Mouse (Mus musculus): ENCODE measurements around the gene Aqp6.

The Aqp6 gene

DNA sequence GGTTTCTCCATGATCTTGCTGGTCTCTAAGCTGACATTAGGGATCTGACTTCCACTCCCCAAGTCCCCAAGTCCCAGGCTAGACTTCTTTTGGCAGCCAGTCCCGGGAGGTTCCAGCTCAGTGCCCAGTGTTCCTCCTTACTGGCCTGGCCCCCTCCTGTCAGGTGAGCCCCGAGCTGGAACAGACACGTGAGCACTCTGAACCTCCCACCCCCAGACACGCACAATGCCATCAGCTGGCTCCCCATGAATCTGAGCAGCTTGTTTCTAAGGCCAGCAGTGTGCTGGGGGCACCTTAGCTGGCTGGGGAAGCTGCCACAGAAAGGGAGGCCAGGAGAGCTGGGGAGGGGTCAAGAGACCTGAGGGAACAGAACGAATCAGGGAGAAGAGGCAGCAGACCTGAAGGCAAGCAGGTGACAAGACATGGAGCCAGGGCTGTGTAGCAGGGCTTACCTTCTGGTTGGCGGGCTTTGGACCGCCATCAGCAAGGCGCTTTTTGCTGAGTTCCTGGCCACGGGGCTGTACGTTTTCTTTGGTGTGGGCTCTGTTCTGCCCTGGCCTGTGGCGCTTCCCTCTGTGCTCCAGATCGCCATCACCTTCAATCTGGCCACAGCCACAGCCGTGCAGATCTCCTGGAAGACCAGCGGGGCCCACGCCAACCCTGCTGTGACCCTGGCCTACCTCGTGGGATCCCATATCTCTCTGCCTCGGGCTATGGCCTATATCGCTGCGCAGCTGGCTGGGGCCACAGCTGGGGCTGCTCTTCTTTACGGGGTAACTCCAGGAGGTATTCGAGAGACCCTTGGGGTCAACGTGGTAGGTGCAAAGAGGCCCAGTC lies at the start of gene Aqp6:
Gene Aqp6, plus strand, starts transcription at position 415 of the 837 bp plus-strand sequence.
- no peak for DNase-seq

DNA sequence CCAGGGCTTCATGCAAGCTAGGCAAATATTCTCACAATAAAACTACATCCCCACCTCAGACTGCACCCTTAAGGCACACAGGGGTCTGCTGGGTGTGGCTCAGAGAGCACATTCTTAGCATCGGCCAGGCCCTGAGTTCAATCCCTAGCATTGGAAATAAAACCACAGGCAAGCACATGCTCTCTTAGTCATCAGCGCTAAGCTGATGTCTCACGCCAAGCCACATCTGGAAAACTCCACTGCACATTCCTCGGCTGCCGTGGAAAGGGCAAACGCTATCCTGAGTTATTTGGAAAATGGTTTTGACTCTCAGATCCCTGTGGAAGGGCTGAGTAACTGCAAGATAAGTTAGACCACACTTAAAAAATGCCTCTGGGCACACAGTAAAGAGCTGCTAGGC lies 47.4 kb upstream of the Aqp6 start:
- DNase-seq: no peak

DNA sequence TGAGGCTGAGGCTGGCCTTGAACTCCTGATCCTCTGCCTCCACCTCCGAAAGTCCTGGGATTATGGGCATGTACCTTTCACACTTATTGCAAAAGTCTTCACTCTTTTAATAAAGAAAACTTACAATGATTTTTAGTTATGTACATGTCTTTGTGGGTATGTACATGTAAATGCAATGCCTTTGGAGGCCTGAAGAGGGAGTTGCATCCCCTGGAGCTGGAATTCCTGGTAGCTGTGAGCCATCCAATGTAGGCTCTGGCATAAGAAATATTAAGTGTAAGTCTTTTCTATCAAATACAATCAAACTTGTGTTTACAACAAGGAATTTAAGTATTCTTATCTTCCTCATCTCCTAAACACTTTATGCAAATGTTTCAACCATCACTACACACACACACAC lies 42.3 kb upstream of the Aqp6 start:
- no peak for DNase-seq

DNA sequence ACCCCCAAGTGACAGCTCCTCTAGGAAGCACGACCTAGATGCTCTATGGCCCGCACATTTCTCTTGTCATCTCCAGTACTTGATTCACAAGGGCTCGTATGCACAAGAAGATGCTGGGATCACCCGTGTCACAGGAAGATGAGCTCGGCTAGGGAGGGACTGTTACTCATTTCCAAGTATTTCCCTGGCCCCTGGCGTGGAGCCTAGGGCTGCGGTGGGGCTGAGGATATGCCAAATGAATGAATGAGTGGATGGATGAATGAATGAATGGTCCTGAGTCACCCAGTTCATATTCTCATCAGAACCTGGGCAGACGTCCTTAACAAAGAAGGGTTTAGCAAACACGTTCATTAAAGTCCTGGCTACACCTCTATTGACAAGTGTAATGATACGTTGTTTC lies 41.0 kb upstream of the Aqp6 start:
- DNase-seq: no peak

DNA sequence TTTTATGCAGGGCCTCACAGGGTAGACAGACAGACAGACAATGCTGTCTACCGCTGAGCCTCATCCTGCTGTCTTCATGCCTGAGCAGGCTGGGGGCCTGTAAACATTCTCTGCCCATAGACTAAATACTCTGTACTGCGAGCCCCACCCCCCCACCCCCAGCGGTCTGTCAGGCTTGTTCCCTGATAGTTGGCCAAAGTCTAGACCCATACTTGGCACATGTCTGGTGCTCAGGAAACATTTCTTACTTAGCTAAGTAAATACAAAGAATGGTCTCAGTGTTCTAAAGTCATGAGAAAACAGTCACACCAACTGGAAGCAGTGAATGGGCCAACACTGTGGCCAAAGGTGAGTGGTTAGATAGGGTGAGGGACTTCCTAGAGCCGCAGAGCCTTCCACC lies 33.8 kb upstream of the Aqp6 start:
- peak; percentile 34 for DNase-seq

DNA sequence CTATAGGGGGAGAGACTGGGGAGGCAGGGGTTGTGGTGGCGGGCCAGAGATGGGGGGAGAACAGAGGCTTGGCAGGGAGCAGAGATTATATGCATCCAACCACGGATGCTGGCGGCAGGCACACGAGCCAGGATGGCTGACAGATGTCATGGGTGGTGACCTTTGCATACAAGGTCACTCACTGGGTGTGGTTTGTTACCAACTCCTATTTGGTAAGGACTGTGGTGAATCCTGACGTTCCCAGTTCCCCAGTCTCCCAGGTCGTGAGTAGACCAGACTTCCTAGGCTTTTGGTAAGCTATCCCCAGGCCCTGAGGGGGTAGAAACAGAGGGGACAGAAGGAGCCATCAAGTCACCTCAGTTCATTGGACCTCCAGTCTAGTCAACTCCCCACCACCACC lies 32.5 kb upstream of the Aqp6 start:
- DNase-seq: no peak

DNA sequence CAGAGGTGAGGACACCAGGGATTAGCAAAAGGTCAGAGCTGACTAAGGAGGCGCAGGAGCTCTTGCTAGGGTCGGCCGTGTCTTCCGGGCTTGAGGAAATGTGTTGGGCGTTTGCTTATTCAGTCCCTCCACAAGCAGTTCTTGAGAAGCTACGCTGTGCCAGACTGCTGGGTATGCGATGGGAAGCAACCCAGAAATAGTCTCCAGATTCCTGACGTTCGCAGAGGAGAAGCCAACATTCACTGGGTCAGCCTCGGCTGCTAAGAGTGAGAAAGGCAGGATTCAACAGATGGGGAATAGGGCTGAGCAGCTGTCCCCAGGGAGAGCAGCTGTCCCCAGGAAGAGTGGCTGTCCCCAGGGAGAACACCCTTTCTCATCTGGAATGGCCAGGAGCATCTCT lies 32.1 kb upstream of the Aqp6 start:
- DNase-seq: no peak

DNA sequence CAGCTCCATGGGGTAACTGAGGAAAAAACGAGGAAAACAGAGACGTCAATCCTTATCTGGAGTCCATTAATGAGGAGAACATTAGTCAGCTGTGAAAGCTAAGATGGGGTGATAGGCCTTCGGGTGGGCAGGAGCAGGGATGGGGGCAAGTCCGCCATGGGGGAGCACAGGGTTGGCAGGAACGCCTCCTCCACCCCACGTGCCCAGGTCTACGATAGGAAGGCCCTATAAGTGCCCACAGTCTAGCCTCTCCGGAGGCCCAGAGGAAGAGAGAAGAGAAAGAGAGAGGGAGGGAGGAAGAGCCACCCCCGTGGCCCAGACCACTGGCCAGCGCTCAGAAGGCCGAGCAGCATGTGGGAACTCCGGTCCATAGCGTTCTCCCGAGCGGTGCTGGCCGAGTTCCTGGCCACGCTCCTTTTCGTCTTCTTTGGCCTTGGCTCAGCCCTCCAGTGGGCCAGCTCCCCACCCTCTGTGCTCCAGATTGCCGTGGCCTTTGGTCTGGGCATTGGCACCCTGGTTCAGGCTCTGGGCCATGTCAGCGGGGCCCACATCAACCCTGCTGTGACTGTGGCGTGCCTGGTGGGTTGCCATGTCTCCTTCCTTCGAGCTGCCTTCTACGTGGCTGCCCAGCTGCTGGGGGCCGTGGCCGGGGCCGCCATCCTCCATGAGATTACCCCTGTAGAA lies 22.3 kb upstream of the Aqp6 start, which contains the start of gene Aqp2:
Gene Aqp2, plus strand, starts transcription at position 254 of the 684 bp plus-strand sequence.
- DNase-seq: peak; percentile 23

DNA sequence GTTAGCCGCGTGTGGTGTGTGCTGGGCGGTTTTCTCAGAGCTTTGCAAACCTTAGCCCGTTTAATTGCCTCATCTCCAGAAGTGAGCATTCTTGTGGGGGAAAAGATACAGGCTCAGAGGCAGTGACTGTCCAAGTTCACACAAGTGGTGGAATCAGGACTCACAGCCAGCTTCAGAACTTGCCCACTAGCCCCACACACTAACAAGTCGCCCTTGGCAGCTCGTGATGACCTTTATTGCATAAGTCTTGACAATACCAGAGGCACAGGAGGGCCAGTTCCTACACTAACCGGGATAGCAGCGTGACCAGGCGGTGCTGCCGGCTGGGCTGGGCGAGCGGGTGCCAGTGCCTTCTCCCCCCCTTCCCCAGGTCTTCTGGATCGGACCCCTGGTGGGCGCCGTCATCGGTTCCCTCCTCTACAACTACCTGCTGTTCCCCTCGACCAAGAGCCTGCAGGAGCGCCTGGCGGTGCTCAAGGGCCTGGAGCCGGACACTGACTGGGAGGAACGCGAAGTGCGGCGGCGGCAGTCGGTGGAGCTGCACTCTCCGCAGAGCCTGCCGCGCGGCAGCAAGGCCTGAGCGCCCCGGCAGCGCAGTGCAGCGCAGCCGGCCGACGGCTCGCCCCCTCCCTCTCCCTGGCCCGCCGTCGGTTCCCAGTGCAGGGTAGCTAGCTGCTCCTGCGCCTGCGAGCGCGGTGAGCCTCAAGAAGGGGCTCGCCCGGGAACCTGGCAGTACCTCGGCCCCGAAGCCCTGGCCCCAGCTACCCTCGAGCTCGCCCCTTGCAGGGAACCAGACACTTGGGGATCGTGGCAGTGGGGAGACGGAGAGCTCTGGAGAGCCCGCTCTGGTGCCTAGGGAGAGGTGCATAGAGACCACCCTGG lies 17.5 kb upstream of the Aqp6 start:
- peak; percentile 60 for DNase-seq

DNA sequence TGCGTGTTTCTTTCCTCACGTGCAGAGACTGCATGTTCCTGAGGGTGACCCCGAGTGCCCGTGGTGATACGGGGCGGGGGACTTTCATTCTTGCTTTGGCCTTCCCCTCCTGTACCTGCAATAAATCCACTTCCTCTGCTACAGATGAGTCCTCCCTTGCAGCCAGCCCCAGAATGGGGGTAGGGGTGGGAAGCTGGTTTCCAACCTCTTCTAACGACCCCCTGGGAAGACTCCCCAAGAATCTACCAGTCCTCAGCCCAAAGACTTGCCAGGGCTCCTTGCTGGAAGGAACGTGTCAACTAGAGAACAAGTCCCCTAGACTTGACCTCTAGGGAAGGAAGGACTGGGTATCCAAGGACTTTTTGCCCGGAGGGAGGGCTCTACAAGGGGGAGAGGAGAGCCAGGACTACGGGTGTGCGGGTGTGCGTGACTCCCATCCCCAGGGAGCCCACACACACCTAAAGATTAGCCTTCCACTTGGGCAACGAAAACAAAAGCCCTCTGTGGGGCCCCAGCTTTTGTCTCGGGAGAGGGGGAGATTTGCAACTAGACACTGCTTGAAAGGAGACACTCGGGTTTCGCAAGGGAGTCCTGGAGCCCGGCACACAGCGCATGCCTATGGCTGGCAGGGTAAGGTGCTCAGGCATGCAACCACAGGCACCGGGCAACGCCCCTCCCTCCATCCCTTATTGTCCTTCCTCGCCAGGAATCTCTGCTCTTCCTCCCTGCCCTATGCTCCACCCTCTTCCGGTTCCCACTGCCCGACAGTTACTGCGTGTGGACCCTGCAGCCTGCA lies 16.6 kb upstream of the Aqp6 start:
- DNase-seq: peak; percentile 39

DNA sequence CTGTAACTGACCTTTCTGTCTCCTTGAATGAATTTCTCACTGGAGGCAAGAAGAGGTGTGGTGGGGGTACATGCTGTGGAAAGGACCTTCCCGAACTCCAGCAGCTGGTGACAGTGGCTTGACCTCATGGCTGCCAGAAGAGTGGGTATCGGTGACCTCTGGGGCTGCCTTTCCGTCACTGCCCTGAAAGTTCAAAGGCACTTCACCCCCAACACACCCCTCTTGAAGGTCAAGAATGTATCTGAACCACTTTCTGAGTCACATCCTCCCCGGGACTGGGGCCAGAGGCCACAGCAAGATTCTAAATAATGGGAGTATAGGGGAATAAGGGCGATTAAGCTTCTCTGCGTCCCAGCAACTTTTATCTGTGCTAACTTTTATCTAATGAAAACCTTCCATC lies 15.5 kb upstream of the Aqp6 start:
- no peak for DNase-seq

DNA sequence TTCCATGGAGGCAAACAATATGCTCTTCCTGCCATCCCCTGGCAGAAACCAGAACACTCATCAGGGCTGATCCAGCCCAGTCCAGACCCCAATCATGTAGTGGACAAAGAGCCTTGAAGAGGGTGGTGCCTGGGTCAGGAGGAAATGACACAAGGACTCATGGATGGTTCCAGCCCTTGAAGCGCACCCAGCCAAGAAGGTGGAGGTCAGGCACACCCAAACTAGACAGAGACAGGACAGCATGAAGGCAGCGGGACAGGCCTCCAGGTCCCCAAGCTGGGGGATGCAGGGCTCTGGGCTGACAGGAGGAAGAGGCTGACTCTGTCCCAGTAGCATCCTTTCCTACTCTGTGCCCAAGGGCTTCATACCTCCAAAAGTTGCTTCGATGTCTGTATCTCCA lies 14.7 kb upstream of the Aqp6 start:
- DNase-seq: no peak

DNA sequence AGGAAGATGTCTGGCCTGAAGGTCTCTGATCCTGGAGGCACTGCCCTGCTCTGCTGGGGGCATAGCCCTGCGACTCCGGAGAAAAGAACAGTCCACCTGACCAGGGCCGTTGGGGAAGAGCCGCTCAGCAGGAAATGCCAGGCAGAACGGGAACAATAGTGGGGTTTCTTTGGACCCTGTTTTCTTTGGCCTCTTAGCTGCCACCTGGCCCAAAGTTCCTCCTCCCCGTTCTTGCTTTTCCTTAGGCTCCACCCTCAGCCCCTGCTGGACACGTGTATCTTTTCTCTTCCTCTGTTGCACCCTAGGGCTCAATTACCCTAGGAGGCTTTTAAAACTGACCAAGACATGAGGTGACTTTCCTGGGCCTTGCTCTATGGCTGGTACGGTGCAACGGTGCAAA lies 12.0 kb upstream of the Aqp6 start:
- no peak for DNase-seq

DNA sequence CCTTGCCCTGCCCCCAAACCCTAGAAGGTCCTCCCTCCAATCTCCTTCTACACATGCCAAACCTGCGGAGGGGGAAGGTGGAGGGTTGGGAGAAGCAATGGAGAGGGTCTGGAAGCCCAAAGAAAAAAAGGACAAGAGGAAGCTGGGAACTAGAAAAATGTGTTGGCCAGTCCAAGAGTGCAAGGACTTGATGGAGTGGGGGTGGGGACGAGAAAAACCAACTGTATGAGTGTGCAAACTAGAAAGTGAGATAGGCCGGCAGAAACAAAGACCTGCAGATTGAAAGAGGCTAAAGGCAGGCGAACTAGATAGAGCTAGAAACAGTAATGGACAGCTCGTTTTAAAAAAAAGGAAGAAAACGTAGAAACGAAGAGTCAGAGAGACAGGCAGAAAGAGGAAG lies 11.5 kb upstream of the Aqp6 start:
- DNase-seq: no peak

DNA sequence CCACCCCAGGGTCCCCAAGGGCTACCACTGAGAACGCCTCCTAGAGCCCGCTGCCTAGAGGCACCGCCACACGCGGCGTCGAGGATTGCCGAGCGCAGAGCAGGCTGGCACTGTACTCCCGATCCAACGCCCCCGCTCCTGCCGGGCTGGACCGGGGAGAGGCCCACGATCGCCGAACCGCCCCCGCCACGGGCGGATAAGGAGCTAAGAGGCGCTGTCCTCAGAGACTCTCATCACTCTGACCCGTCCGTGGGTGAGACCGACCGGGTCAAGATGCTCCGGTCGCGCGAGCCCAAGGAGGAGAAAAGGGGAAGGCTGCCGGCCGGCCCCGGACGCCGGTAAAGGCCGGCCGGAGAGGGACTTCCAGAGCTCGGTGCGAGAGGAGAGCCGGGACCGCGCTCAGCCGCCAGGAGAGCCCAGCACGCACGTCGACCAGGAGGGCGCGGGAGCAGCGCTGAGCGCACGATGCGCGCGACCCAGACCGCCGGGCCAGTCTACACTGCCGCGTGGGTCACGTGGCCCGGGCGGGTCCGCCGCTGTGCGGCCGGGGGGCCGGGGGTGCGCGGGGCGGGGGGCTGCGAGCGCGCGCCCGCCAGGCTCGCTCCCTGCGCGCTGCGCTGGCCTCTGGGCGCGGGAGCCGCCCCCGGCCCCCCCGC lies 10.6 kb upstream of the Aqp6 start, which contains the start of gene Aqp5:
Gene Aqp5, plus strand, starts transcription at position 354 of the 656 bp plus-strand sequence.
- DNase-seq: no peak

DNA sequence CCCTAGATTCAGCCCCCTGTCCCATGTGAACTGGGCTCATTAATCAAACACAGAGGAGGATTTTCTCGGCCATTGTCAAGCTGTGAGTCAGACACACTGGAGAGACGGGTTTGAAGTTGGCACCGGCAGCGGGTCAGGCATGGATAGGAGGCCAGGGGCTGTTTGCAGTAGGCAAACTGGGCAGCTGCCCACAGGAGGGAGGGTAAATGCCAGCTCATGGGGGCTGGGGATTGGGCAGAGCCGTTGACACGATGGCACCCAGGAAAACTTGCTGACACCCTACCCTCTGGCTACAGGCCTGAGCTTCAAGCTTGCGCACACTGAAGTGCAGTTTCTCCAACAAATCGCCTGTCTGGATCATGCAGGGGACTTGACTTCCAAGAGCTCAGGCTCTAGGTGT lies 9.0 kb upstream of the Aqp6 start:
- DNase-seq: no peak

DNA sequence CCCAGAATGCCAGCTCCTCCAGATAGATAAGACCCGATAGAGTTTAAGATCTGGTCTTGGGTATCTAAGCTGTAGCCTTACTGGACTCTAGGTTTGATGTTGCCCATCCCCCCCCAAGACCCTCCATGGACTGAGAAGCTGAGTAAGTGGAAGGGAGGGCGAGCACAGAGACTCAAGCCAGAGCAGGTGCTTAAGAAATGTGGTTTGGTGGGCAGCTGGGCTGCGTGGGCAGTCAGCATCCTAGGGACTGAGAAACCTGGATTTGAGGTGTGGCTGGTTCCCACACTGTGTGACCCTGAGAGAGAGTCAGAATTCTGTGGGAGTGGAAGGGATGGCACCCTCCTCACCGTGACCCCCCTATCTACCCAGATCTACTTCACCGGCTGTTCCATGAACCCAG lies 8.3 kb upstream of the Aqp6 start:
- DNase-seq: no peak

DNA sequence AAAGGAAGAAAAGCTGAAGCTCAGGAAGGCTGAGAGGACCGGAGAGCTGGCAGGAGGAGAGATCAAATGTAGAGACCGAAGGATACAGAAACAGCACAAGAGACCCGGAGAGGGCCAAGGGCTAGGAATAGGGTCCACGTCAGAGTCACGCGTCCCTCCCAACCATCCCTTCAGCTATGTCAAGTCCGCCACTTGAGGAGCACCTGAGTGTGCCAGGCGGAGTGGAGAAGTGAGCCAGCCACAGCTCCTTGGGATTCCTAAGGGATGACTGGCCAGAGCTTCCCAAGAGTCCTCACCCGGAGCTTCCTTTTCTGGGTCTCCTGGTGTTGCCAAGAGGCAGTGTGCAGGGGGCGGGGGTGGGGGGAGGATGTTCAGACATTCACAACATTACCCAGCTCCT lies 6.2 kb upstream of the Aqp6 start:
- DNase-seq: no peak

DNA sequence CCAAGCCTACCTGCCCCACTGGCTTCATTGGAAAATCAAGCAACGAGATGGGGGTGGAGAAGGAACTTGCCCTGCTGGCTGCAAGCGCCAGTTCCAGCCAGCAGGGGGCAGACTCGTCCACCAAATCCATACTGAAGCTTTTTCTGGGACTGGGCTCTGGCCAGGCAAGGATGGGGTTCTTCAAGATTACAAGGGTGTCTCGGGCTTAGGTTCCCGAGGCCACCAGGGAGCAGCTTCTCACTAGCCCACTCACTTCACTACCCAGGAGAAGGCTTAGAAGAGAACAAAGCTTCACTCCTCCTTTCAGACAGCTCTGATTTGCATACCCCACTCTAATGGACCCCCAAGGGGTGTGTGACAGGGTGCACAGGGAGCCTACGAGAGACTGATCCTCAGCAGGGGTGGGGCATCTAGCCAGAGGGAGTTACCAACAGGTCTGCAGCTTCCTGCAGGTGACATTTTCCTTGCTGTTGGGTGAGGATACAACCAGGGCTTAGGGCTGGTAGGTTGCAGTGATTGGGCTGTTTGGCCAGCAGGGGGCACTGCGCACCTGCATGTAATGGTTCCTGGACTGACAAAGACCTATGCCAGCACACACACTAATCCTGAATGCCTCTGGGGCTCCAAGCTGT lies 5.0 kb upstream of the Aqp6 start:
- DNase-seq: peak; percentile 86

DNA sequence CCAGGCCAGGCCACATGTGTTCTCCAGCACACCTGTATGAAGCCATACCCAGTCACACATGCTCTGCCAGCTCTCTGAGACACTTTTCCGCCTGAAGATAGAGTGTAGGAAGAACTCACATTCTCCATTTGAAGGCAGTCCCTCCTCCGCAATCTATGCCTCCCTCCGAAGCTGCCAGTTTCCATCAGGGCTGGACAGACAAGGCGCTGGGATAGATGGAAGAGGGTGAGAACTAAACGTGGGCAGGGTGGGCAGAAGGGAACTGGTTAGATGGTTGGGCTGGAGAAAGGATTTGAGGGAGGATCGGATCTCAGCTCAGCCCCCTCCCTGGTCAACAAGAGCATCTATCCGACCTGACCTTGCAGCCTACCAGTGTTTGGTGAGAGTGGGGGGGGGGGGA lies 4.4 kb upstream of the Aqp6 start:
- DNase-seq: no peak

DNA sequence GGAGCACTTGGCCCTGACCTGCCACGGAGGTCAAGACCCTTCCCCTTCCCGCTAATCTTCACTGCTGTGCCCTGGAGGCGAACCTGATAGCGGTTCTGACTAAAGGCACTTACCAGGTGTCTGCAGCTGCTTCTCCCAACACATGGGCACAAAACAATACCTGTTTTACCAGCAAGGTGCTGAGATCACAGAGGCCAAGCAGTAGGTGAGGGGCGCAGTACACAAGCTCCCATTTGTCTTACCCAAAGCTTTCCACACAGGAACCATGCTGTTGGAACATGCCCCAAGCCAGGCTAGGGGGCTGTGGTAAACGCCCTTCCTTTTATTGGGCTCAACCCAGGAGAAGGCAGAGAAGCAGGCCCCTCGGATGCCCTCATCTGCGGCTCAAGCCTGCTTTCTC lies 3.6 kb upstream of the Aqp6 start:
- no peak for DNase-seq

Measured in kidney, postnatal 14 days (tissue).